Mouse (Mus musculus): ENCODE results near the gene Snx25. TPM values are rescaled to one million over a fixed set of nuclear protein-coding genes. Genes with fewer than 3 reads are reported as not detected.

Snx25 gene
- polyA plus RNA-seq, 1 experiment from 2014 or later, result 7.9 TPM

Other genes with a start within 250 kb of the Snx25 start
- gene Ccdc110, start 217.5 kb downstream of the Snx25 start, polyA plus RNA-seq (2018), result not detected in 3 replicates
- gene 1700029J07Rik, start 176.9 kb downstream of the Snx25 start, polyA plus RNA-seq (2018), result 0.20 to 0.27 TPM (median 0.22 TPM) in 3 replicates
- 46.5 to 83.4 TPM (median 48.1 TPM) in 3 replicates for gene Ufsp2, start 176.6 kb downstream of the Snx25 start, polyA plus RNA-seq (2018)
- gene Lrp2bp, start 152.9 kb downstream of the Snx25 start, polyA plus RNA-seq (2018), result not detected in 3 replicates
- 0.47 to 1.7 TPM (median 0.94 TPM) in 3 replicates for gene Ankrd37, start 146.5 kb downstream of the Snx25 start, polyA plus RNA-seq (2018)
- gene Cfap97, start 388 bp downstream of the Snx25 start, polyA plus RNA-seq (2018), result 8.1 to 10.8 TPM (median 10.0 TPM) in 3 replicates
- gene Slc25a4, start 59.1 kb upstream of the Snx25 start, polyA plus RNA-seq (2018), result 90.6 to 146 TPM (median 92.1 TPM) in 3 replicates
- gene Helt, start 142.5 kb upstream of the Snx25 start, polyA plus RNA-seq (2018), result not detected in 3 replicates